Mouse (Mus musculus): ENCODE data around the gene Brpf3.

GRCm38 (mm10) chr17:28867381-28867780 is 66.5 kb downstream of the Brpf3 start:
- no peak for TF ChIP-seq EP300 (optimal IDR thresholded peaks at IDR 0.05)
- no peak for TF ChIP-seq CTCF (IDR thresholded peaks at IDR 0.05; ENCODE audit: low read depth)
